Mouse (Mus musculus): Measurements from ENCODE around the gene Mageb5. TPM values are rescaled to one million over a fixed set of nuclear protein-coding genes. Genes with fewer than 3 reads are reported as not detected.
"Not testable (repeated sequence)": the region's sequence is repeated elsewhere in the genome, so short reads cannot be mapped to it uniquely, and the experiment has no call there.

Gene Mageb5
- total RNA-seq (2017), result not detected in 2 replicates

DNA sequence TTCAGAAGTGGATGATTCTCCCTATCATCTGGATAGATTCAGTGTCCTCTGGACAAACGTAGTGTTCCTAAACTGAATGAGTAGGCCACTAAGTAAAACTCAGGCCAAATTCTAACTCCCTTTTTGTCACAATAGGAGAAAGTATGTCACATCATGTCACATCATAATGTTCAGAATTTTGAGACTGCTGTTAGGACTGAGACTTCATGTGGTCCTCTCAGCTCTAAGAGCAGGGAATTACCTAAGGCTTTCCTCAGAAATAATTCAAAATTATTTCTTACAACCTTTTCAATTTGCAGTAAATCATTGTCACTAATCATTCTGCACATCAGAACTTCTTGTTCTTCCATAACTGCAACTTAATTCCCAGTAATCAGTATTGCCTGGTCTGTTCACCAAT is at the start of gene Mageb5:
Gene Mageb5 (minus strand): TSS at position 101 of the 400 bp plus-strand sequence.
- not testable (repeated sequence) for ATAC-seq (ENCODE audit: extremely low read depth, insufficient number of reproducible peaks, low FRiP score, poor library complexity, severe bottlenecking)

DNA sequence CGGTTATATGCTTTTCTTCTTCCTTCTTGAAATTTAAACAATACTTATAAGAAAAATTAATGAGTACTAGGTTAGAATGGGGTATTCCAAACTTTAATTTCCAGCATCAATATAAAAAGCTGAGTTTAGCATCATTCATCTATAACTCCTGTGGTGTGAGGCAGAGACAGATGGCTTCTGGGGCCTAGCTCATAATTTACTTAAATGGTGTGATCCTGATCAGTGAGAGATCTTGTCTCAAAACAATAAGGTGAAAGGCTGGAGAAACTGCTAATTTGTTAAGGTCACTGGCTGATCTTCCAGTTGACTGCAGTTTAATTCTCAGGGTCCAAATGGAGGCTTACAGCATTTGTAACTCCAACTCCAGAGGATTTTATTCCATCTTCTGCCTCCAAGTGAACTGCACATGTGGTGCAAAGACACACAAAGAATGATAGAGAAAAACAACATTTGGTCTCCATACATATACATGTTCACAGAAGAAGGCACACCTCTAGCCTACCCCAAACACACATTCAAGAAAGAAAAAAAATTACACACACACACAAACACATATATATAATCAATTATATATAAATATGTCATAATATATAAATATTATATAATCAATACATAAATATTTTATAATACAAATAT is 23.1 kb downstream of the Mageb5 start:
- ATAC-seq (ENCODE audit: extremely low read depth, insufficient number of reproducible peaks, low FRiP score, poor library complexity, severe bottlenecking), result not testable (repeated sequence)

Other genes with a start within 250 kb of the Mageb5 start
- not detected in 2 replicates for gene 1700084M14Rik, start 207.1 kb downstream of the Mageb5 start, total RNA-seq (2017)
- not detected in 2 replicates for gene Gm14781, start 150.8 kb downstream of the Mageb5 start, total RNA-seq (2017)
- not detected in 2 replicates for gene Mageb1, start 233.3 kb upstream of the Mageb5 start, total RNA-seq (2017)